Mouse (Mus musculus) liver (tissue): ENCODE measurements around the gene Socs5.
A peak's percentile ranks its signal among the peaks of the same experiment; 100 is the strongest.

Source experiments
- DNase-seq: peaks from one replicate; pipeline ENCODE4 v3.0.0-alpha.2; 2020; ENCODE audit warnings: mixed read lengths

Socs5 gene

DNA sequence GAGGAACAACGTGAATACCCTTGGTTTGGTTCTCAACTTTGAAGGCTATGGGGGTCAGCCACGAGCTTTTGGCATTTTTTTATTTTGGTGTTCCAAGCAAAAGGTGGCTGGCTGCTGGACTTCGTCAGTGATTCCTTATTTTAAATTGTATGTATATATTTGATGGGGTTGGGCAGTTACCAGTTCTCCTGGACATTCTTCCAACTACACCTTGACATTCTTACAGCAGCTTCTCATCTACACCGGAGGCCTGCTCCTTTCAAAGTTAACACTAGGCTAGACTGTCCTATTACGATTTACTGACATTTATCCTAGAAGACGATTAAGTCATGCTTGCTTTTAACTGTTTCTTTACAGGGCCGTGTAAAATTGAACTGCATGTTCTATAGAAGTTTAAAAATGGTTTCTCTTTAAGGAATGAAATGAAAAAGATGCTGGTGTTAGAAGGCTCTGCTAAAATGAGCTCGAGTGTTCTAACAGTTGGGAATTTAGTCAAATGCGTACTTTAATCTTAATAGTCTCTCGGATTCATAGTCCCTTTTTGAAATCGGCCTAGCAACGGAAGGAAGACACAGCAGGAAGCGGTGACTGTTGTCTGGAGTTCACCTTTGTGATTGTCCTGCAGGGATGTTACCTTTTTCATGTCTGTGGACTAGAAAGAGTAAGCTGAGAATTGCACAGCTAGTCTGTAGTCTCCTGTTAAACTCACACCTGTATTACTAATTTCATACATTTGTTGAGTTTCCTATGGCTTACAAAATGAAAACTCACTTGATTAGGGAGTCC is 1.2 kb downstream of the Socs5 start:
- DNase-seq, result no peak

DNA sequence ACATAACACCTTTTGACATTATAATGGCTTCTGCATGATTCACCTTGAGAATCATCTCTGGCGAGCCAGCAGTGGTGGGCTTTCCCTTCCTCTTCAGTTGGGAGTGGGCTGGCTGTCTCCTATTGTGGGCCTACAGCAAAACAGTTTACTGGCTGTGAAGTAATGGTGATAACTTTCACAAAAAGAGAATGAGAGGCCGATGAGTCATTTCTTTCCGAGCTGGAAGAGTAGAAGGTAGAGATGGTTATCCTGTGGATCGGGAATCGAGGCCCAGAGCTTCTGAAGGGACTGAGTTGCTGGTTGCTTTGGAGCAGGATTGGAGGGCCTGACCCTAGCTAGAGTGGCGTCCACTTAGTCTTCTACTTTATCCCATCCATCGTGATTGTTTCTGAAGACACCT is 2.0 kb downstream of the Socs5 start:
- no peak for DNase-seq

DNA sequence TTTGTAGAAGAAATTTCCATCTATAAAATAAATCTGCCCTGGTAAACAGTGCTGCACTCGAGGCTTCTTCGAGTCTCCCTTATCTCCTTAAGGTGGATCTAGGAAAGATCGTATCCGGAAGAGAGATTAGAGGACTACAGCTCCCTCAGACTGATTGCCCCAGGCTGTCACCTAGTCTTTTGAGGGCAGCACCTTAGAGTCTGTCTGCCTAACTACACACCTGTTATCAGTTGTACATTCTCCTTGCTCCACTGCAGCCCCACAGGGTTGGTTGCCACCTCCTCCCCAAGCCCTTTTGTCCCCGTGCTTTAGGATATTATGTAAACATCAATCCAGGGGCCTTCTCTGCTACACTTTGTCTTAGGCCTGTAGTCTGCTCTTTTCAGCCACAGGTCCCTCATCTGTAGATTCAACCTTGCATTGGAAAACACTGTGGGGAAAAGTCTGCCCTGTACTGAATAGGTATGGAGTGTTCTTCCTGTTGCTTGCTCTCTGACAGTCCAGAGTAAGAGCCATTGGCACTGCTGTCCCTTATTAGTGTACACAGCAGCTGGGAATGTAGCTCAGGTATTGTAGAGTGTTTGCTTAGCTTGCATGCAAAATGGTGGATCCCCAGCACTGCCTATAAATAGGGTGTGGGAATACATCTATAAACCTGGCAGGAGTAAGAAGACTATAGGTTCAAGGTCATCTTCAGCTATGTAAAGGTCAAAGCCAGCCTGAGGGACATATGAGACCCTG is 5.5 kb downstream of the Socs5 start:
- no peak for DNase-seq

DNA sequence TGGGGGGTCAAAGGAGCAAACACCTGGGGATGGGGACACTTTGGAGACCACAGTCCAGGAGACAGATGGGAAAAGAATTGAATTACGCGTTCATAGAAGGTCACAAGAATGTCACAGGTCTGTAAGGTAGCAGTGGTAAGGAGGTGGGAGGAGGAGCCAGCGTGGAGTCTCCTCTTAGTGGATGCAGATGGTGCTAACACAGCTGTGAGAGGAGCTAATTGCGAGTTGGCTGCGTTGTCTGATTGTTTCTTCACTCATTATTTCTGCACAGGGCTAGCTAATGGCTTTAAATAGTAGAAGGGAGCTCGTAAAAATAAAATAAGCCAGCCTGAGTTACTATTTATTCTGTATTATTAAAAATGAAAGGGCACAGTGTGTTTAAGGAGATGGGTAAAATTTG is 8.1 kb downstream of the Socs5 start:
- no peak for DNase-seq

DNA sequence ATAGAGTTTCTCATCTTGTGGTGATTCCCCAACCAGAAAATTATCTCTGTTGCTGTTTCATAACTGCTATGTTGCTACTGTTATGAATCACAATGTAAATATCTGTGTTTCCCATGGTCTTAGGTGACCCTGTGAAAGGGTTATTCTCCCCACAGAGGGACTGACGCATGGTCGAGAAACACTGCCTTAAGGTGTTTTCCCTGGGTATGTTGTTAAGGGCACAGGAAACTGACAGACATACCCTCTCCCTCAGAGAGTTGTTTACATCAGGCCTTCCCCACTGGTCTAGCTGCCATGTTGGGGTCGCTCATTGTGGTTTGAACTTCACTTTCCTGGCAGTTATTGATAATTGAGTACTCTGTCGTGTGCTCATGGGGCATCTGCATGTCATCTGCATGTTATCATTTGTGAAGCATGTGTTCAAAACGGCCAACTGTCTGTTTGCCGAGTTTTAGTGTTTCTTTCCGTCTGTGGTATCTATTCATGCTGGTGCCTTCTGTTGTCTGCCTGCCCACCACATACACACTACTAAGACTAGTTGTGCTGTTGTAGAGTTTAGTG is 11.6 kb downstream of the Socs5 start:
- DNase-seq, result no peak

DNA sequence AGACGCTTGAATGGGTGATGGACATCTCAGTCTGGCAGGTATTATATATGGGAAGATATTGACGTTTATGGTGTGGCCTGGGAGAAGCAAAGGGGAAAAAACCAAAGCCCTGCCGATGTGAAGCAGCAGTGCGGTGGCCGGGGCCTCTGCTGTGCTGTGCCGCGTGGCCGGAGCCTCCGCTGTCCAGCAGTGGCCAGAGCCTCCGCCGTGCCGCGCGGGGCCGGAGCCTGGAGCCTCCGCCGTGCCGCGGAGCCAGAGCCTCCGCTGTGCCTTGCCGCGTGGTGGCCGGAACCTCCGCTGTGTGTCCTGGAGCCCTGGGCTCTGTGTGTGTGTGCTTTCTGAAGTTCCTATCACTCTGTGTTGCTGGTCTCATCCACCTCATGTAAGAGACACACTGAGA is 17.9 kb downstream of the Socs5 start:
- no peak for DNase-seq

DNA sequence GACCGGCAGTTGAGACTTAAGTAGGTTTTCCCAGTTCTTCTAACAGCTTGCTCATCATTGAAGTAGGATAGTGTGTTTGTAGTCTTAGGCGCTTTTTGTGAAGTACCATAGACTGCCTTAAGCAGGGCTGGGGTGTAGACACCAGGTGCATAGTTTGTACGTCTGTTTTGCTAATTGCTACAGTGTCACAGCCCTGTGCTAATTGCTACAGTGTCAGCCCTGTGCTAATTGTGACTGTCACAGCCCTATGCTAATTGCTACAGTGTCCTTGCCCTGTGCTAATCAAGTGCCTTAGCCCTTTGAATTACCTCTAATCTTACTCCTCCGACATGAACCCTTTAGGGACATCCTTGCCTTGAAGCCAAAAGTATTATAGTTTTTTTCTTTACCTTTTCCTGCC is 24.8 kb downstream of the Socs5 start:
- no peak for DNase-seq

DNA sequence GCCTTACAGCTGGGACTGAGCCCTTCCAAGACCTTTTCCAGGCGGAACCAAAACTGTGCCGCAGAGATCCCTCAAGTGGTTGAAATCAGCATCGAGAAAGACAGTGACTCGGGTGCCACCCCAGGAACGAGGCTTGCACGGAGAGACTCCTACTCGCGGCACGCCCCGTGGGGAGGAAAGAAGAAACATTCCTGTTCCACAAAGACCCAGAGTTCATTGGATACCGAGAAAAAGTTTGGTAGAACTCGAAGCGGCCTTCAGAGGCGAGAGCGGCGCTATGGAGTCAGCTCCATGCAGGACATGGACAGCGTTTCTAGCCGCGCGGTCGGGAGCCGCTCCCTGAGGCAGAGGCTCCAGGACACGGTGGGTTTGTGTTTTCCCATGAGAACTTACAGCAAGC is 26.3 kb downstream of the Socs5 start:
- DNase-seq, result no peak

DNA sequence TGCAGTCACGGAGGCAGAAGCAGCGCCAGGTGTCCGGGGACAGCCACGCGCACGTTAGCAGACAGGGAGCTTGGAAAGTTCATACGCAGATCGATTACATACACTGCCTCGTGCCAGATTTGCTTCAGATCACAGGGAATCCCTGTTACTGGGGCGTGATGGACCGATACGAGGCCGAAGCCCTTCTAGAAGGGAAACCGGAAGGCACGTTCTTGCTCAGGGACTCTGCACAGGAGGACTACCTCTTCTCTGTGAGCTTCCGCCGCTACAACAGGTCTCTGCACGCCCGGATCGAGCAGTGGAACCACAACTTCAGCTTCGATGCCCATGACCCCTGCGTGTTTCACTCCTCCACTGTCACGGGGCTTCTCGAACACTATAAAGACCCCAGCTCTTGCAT is 27.2 kb downstream of the Socs5 start:
- DNase-seq, result no peak

DNA sequence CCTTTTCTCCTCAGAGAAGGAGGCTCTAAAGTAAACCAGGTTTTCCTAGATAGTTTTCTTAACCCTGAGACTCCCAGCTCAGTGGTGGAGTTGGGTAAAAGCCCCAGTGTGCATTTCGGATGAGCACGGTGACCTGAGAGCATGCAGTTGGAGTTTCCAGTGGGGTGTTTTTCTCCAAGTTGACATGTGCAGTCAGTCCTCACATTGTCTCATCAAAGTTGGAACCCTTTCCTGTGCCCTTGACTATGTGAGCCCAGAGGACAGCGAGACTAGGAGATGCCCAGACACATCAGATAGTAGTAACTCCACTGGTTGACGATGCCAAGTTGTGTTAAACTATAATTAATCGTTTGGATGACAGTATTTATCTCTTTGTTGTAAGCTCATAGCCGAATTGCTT is 28.3 kb downstream of the Socs5 start:
- DNase-seq, result no peak

DNA sequence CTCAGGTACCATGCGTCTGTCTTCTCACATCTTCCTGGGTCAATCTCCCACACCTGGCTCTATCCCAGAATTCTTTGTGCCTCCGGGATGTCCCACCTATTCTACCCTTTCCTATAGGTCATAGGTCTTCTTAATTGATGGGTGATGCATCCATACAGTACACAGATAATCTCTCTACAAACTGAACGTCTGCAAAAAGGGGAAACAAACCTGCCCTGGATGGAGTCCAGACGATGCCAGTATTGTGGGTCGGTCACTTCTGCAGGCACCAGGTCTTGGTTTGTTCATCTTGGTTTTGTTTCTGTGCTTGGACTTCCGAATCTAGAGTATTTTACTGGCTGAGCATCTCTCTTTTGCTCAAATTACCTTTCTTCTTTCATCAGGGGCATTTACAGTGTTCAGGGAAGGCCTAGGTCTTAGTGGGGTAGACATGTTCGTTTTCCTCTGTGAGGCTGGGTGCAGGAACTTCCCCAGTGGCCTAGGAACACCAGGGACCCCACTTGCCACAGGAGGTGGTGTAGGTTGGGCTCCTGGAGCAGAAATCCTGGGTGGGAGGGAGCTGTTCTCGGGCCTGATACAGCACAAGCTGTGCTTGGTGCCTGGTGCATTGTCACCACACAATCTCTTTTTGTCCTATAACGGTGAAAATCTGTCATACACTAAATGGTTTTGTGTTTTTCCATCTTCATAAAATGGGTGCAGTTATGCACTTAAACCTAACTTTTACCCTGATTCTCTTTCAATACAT is 33.9 kb downstream of the Socs5 start:
- DNase-seq, result no peak

DNA sequence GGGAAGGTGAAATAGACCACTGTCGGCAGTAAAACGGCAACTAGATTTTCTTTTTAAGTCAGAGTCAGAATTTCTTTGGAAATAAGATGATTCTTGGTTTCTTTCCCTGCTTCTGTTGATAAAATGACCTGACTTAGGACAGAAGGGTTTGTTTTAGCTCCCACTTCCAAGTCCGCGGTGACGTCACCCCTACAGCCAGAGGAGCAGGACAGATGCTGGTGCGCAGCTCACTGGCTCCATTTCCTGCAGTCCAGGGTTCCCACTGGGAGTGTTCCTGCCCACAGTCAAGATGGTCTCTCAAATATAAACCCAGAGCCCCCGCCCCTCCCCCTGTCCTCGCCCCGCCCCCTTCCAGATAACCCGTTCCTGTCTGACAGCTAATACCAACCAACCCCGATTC is 34.8 kb downstream of the Socs5 start:
- DNase-seq, result peak; percentile 47

DNA sequence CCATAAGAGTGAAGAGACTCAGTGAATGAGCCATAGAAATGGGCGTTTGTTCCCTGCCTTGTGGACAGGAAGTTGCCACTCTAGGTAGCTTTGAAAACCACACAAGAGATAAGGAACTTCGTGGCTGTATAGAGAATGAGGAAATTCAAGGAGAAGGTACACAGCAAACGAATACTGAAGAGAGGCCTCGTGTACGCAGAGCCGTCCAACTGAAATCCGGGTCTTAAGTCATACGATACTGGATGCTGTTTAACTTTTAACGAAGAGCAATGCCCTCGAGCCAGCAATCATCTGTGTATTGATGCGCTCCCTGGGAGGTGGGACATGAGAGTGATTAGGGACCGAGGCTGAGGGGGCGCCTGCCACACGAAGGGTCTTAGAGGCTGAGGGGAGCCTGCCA is 35.7 kb downstream of the Socs5 start:
- DNase-seq, result no peak

DNA sequence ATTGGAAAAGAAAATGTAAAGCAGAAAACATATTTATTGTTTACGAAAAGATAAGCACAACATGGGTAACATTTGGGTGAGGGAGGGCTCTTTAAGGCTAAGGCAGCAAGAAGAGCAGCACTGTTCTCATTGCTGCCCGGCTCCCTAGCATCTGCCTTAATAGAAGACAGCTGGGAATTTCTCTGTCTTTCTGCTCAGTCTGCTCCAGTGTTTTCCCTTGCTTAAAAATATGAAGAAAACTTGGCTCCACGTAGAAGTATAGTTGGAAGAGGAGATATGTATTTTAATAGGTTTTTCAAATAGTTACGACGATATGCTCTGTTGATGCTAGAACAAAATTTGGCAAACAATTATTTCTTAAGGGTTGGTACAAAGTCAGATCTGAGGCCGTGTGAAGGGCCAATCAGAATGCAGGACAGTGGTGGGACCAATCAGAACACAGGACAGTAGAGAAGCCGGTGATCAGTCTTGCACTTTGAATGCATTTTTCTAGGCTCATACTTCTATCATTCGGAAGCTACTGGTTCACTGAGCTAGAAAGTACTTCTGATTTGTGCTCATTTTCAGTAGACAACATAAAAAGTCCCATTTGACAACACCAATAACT is 39.0 kb downstream of the Socs5 start:
- no peak for DNase-seq

DNA sequence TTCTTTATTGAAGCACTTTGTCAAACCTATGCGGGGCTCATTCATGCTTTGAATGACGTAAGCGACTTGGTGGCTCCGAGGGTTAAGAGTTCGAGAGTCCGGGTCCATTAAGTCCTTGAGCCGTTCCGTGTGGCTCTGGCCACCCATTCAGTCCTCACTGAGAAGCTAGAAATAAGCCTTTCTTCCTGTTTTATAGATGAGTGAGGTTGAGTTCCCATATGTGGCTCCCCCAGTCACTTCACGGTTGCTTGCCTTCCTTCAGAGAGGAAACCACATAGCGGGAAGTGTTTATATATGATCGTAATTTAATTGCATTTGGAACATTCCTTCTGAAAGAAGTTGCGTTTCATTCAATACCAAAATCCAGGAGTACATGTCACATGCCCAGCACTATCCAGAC is 42.3 kb downstream of the Socs5 start:
- DNase-seq, result no peak

DNA sequence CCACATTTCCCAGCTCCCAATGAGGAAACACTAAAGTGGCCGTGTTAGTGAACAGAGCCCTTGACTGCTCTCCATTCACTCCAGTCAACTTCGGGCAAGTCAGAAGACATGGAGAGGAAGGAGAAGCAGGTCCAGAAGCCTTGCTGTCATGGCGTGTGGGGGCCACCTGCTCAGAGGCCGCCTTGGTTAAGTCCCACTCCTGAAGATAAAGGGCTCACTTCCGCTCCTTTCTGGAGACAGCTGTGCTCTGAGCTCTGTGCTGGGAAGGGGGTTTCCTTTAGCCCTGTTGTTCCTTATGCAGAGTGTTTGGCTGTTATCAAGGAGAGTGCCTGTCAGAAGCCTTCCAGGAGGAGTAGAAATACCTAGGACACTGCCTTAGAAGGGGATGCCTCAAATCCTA is 45.5 kb downstream of the Socs5 start:
- DNase-seq, result peak; percentile 12

DNA sequence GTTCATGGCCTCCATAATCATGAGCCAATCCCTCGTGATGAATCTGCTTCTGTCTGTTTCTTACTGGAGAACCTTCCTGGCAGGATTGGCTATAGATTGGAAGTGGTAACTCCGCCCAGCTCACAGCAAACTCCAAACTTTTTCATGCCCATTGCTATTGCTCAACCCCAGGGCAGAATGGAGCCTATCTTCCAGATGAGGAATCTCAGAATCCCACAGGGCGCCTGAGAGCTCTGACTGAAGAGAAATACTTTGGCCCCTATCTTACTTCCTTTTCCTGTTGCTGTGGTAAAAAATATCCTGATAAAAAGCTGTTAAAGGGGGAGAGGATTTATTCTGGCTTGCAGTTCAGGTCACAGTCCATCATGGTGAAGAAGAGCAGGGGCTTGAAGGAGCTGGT is 48.2 kb downstream of the Socs5 start:
- no peak for DNase-seq

DNA sequence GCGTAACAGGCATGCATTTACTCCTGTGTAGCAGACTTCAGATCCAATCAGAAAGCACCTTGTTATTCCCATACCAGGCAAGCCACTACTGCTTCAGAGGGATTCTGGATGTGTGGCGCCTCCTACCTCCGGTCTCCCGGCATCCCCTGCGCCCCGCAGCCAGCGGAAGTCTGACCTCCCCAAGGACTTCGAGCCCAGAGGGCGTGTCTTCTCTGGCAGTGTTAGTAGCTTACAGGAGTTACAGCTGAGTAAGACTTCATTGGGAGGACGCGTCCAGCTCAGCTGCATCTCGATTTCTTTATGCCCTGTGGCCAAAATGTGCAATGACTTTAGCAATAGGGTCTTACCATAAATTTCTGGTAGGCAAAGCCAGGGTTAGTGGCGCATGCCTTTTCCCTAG is 50.3 kb downstream of the Socs5 start:
- DNase-seq, result peak; percentile 30

DNA sequence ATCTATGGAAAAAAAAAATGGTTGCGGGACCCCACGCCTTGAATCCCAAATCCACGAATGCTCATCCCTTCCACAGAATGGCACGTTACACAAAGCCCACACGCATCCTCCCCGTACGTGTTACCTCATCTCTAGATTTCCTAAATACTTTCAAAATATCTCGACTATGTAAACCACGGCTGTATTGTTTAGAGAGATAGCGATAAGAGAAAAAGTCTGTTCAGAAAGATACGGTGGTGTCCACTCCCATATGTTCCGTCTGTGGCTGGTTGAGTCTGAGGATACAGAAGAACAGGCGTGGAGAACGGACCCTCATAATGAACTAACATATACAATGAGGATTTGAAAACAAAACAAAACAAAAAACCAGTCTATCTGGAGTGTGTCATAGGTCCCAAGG is 51.1 kb downstream of the Socs5 start:
- no peak for DNase-seq

DNA sequence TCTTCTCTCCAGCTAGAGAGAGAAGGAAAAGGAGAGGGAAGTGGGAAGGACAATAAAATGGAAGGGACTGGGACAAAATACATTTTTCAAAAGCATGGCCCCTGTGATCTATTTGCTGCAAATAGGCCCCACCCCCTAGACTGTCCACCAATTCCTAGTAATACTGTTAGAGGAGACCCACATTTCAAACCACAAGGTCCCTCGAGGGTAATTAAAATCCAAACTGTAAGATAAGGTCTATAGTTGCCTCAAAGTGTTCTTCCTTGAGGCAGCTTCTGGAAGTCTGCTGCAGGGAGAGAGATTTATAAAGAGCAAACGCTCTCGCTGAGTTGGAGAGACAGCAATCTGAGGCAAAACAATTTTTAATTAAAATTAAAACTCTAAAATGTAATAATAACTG is 52.8 kb downstream of the Socs5 start:
- no peak for DNase-seq

DNA sequence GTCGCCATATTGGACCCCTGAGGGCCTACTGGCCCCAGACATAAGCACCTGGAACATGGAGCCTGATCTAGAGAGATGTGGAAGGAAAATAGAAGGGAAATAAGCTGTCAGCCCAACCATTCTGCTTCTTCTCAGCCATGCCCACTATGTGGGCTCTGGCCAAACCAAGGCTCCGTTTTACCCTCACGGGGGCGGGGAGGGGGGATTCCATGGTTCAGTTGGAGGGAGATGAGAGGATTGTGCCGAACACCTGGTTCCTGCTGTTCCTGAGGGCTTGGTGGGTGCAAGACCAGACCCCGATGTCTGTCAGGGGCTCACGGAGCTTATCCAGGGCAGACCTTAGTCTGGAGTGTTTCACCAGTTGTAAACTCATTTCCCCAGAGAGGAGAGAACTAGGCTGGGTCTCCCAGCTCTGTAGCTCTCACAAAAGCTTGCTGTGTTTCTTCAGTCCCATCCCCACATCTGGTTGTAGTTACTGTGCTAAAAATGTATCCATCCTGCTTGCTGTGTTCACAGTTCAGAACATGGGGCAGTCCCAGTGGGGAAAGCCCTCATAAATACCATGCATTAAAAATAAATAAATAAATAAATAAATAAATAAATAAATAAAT is 56.9 kb downstream of the Socs5 start:
- no peak for DNase-seq

DNA sequence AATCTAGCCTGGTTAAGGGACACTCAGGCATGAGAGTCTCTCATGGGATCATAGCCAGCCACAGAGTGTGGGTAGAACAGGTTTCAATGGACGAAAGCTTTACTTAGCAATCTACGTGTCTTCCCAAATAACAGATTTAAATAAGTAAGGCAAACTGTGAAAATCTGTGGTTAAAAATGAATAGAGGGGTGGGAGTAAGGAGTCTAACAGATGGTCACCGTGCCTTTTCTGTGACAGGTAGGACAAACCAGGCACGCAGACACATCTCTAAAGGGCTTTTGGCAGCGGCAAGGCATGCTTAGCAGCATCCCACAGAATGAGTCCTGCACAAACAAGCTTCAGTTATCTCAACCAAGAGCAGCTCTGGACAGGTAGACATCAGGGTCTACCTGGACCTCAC is 59.9 kb downstream of the Socs5 start:
- no peak for DNase-seq

DNA sequence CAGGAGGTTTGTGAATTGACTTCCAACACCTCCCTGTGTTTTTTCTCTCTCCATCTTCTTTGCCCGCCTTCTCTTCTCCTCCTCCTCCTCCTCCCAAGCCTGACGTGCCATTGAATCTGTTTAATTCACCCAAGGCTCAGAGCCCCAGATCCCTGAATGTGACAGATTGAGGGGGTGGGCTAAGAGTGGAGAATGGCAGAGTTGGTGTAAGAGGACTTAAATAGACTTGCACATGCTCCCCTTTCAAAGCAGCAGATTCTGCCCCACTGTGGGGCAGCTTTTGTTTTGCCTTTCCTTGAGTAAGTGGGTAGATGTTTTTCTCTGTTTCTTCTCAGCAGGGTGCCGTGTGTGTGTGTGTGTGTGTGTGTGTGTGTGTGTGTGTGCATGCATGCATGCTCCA is 61.6 kb downstream of the Socs5 start:
- no peak for DNase-seq
